Mouse (Mus musculus) neural tube, embryonic 14.5 days (tissue): ENCODE results near the gene Tpst2. TPM values are rescaled to one million over a fixed set of nuclear protein-coding genes. Genes with fewer than 3 reads are reported as not detected.

Experiments used
- ATAC-seq: fragments of 200-750 bp; cut with Nextera tagmentation; 2 replicates; pipeline ENCODE4 v1.8.0; 2017; ENCODE audit warnings: low read depth, mild to moderate bottlenecking, moderate TSS enrichment, moderate library complexity
- H3K27ac ChIP-seq: fragments of 300-500 bp; sonication (generic); 2 replicates; pipeline ENCODE4 v1.5.1; 2014; ENCODE audit warnings: low read depth, mild to moderate bottlenecking, control low read depth, low read length, moderate library complexity, mixed read lengths
- H3K27me3 ChIP-seq: fragments of 300-500 bp; sonication (generic); 2 replicates; pipeline ENCODE4 v1.6.1; 2014; ENCODE audit warnings: low read length; ENCODE audit not compliant: control insufficient read depth, insufficient read depth
- H3K36me3 ChIP-seq: fragments of 300-500 bp; sonication (generic); 2 replicates; pipeline ENCODE4 v1.6.1; 2014; ENCODE audit warnings: low read length, mixed read lengths; ENCODE audit not compliant: control insufficient read depth, insufficient read depth
- H3K4me1 ChIP-seq: fragments of 300-500 bp; sonication (generic); 2 replicates; pipeline ENCODE4 v1.6.1; 2014; ENCODE audit warnings: low read length; ENCODE audit not compliant: control insufficient read depth, insufficient read depth
- H3K4me2 ChIP-seq: fragments of 300-500 bp; sonication (generic); 2 replicates; pipeline ENCODE4 v1.6.1; 2014; ENCODE audit warnings: mild to moderate bottlenecking, low read depth, low read length, control low read depth
- H3K4me3 ChIP-seq: fragments of 300-500 bp; sonication (generic); 2 replicates; pipeline ENCODE4 v1.5.1; 2014; ENCODE audit warnings: low read depth, low read length, control low read depth, mixed read lengths
- H3K9ac ChIP-seq: fragments of 300-500 bp; sonication (generic); replicated peaks from 2 replicates; pipeline ENCODE4 v1.6.1; 2014; ENCODE audit warnings: low read depth, mild to moderate bottlenecking, control low read depth, low read length, mixed read lengths
- H3K9me3 ChIP-seq: fragments of 300-500 bp; sonication (generic); 2 replicates; pipeline ENCODE4 v1.6.1; 2016; ENCODE audit warnings: low read length; ENCODE audit not compliant: control insufficient read depth
- WGBS: fragments of 180-500 bp; shearing (Covaris S2); extraction: QIAGEN DNeasy Blood & Tissue Kit; methylation state at CpG from one replicate; pipeline ENCODE4 v1.1.7; 2014; 5-methylcytosine and 5-hydroxymethylcytosine counted together
- polyA plus RNA-seq: library from polyadenylated mRNA; unstranded; fragments of >200 nt; fragmentation: Nextera tagmentation; extraction: Ambion mirVana; gene quantifications from 2 replicates; pipeline ENCODE4 v1.2.1, GENCODE M21; 2014

Gene Tpst2
- polyA plus RNA-seq, 1 experiment from 2014 or later: 27.1 TPM

DNA sequence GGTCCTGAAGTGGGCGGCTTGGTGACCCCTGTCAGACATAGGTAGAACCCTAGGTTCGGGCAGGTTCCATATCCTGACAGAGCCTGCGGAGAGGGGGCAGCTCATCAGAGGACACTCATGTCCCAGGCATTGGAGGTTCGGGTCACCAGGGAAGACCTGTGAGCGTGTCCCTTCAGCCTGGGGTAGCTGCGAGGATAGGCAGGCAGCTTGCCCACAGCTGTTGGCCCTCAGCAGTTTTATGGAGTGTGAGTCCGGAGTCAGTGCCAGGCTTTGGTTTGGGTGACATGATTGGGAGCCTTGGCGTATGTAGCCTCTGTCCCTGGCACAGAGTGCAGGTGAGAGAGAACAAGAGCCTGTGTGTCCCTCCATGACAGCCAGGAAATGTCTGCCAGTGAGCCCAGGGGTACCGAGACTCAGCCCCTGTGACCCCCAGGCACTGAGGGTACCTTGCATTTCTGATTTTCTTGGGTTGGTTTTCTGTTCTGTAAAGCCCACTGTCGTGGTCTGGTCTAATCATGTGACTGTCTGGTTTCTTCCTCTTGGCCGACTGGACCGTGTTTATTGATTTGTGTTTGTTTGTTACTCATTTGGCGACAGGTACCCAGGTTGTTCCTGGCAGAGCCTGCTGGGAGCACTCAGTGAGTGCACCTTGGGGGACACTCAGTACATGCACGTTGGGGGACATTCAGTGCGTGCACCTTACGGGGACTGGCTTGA lies 13.5 kb downstream of the Tpst2 start:
- Histone ChIP-seq H3K9me3 (no peaks in the 10 kb centered on the region), H3K36me3 (no peaks in the 10 kb centered on the region), H3K9ac (no peak overlapping the region), H3K27ac (no peak overlapping the region), H3K4me2 (no peak overlapping the region), H3K27me3 (no peaks in the 10 kb centered on the region), H3K4me1 (peaks cover 5% of the 10 kb centered on the region; the same call in 1 of the 2 replicates), H3K4me3 (no peak overlapping the region)
- no peak for ATAC-seq
- 79% methylated on average over 16 of the region's 16 CpGs for WGBS

- H3K27ac ChIP-seq: no peak overlapping the region
- no peaks in the 10 kb centered on the region for H3K36me3 ChIP-seq
- no peaks in the 10 kb centered on the region for H3K9me3 ChIP-seq
- no peak overlapping the region for H3K4me3 ChIP-seq
- H3K9ac ChIP-seq: no peak overlapping the region
- no peak for ATAC-seq
- no peaks in the 10 kb centered on the region for H3K27me3 ChIP-seq
- WGBS: 70% methylated on average over 8 of the region's 8 CpGs
- H3K4me1 ChIP-seq: peaks cover 5% of the 10 kb centered on the region; the same call in 1 of the 2 replicates
- H3K4me2 ChIP-seq: no peak overlapping the region
Measured at GRCm38 (mm10) chr5:112290536-112290880, 14.0 kb downstream of the Tpst2 start.

- Histone ChIP-seq H3K36me3 (no peaks in the 10 kb centered on the region), H3K9ac (no peak overlapping the region), H3K9me3 (no peaks in the 10 kb centered on the region), H3K27ac (no peak overlapping the region), H3K4me1 (peaks cover 5% of the 10 kb centered on the region; the same call in 1 of the 2 replicates), H3K4me3 (no peak overlapping the region), H3K4me2 (no peak overlapping the region), H3K27me3 (no peaks in the 10 kb centered on the region)
- no peak for ATAC-seq
- WGBS: 79% methylated on average over 5 of the region's 5 CpGs
Measured at GRCm38 (mm10) chr5:112291866-112292265, 15.4 kb downstream of the Tpst2 start.

DNA sequence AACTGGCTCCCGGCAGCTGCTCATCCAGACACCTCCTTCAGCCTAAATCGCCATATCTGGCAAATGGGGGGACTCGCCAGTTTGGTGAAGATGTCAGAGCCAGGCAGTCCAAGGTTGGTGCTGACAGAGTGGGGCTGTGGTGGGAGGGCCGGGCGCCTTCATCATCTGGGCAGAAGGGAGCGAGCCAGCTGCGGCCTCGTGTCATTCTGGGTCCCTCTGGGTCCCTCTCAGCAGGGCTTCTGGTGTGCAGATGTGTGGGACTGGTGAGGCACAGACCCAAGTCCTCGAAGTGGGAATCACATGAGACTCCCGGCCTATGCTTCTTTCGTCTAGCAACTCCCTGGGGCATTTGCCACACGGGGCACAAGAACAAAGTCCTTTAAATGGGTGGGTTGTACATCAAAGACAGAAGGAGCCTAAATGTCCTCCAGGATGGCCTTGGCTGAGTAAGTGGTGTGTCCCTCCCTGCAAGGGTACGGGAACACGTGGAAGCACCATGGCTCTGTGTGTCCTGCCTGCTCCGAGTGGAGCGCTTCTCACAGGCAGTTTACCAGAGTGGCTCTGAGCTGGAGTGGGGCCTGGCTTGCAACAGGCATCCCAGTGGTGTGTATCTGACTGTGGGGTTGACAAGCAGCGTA lies 16.0 kb downstream of the Tpst2 start:
- H3K36me3 ChIP-seq: no peaks in the 10 kb centered on the region
- no peaks in the 10 kb centered on the region for H3K27me3 ChIP-seq
- ATAC-seq: no peak
- no peak overlapping the region for H3K4me2 ChIP-seq
- H3K4me3 ChIP-seq: no peak overlapping the region
- 0 out of 2 replicates have a peak overlapping the region, but pooled peaks have one; percentile 2 for H3K27ac ChIP-seq
- H3K9ac ChIP-seq: no peak overlapping the region
- peaks cover 5% of the 10 kb centered on the region; the same call in 1 of the 2 replicates for H3K4me1 ChIP-seq
- 61% methylated on average over 17 of the region's 17 CpGs for WGBS
- H3K9me3 ChIP-seq: no peaks in the 10 kb centered on the region

GRCm38 (mm10) chr5:112293800-112294199 lies 17.3 kb downstream of the Tpst2 start:
- H3K36me3 ChIP-seq: no peaks in the 10 kb centered on the region
- no peak overlapping the region for H3K4me2 ChIP-seq
- no peaks in the 10 kb centered on the region for H3K9me3 ChIP-seq
- no peak overlapping the region for H3K4me3 ChIP-seq
- peaks cover 5% of the 10 kb centered on the region; the same call in 1 of the 2 replicates for H3K4me1 ChIP-seq
- no peaks in the 10 kb centered on the region for H3K27me3 ChIP-seq
- ATAC-seq: no peak
- 83% methylated on average over 2 of the region's 2 CpGs for WGBS
- no peak overlapping the region for H3K9ac ChIP-seq
- H3K27ac ChIP-seq: no peak overlapping the region

DNA sequence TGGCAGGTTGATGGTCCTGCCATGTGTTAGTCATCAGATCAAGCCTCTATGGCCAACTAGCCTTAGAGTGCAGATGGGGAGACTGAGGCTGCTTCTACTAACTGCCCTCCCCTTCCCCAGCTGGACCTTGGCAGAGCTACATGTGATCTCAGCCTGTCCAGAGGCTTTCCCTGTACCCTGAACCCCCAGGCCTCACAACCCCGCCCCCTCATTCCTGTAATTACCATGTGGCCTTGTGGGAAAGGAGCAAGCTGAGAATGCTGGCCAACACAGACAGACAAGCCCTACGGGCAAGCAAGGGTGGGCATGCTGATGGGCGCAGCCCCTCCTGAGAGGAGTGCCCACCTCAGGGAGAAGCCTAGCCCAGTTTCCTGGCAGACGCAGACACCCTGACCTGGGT lies 18.2 kb downstream of the Tpst2 start:
- Histone ChIP-seq H3K4me3 (no peak overlapping the region), H3K9ac (no peak overlapping the region), H3K27me3 (no peaks in the 10 kb centered on the region), H3K36me3 (no peaks in the 10 kb centered on the region), H3K4me1 (peaks cover 5% of the 10 kb centered on the region; the same call in 1 of the 2 replicates), H3K4me2 (no peak overlapping the region), H3K27ac (no peak overlapping the region), H3K9me3 (no peaks in the 10 kb centered on the region)
- ATAC-seq: no peak
- 53% methylated on average over 4 of the region's 4 CpGs for WGBS

- H3K4me1 ChIP-seq: peaks cover 5% of the 10 kb centered on the region; the same call in 1 of the 2 replicates
Measured at GRCm38 (mm10) chr5:112295162-112295561, 18.7 kb downstream of the Tpst2 start.

GRCm38 (mm10) chr5:112295564-112295963 lies 19.1 kb downstream of the Tpst2 start:
- H3K9ac ChIP-seq: no peak overlapping the region
- H3K27me3 ChIP-seq: no peaks in the 10 kb centered on the region
- 71% methylated on average over 8 of the region's 8 CpGs for WGBS
- H3K4me1 ChIP-seq: peaks cover 5% of the 10 kb centered on the region; the same call in 1 of the 2 replicates
- H3K4me2 ChIP-seq: no peak overlapping the region
- ATAC-seq: no peak
- no peak overlapping the region for H3K4me3 ChIP-seq
- H3K36me3 ChIP-seq: no peaks in the 10 kb centered on the region
- H3K27ac ChIP-seq: no peak overlapping the region
- H3K9me3 ChIP-seq: no peaks in the 10 kb centered on the region

More at GRCm38 (mm10) chr5:112295162-112295561, 18.7 kb downstream of the Tpst2 start:
- ATAC-seq: no peak
- no peaks in the 10 kb centered on the region for H3K27me3 ChIP-seq
- no peaks in the 10 kb centered on the region for H3K9me3 ChIP-seq
- WGBS: 43% methylated on average over 8 of the region's 8 CpGs
- no peak overlapping the region for H3K27ac ChIP-seq
- H3K36me3 ChIP-seq: no peaks in the 10 kb centered on the region
- no peak overlapping the region for H3K9ac ChIP-seq
- no peak overlapping the region for H3K4me2 ChIP-seq
- H3K4me3 ChIP-seq: no peak overlapping the region
